Mouse (Mus musculus): ENCODE data around the gene Cpn1. TPM values are rescaled to one million over a fixed set of nuclear protein-coding genes. Genes with fewer than 3 reads are reported as not detected.

The Cpn1 gene
- polyA plus RNA-seq (2014; fragmentation: Nextera tagmentation; extraction: Ambion mirVana) = 0.22 and 0.33 TPM in 2 replicates

DNA sequence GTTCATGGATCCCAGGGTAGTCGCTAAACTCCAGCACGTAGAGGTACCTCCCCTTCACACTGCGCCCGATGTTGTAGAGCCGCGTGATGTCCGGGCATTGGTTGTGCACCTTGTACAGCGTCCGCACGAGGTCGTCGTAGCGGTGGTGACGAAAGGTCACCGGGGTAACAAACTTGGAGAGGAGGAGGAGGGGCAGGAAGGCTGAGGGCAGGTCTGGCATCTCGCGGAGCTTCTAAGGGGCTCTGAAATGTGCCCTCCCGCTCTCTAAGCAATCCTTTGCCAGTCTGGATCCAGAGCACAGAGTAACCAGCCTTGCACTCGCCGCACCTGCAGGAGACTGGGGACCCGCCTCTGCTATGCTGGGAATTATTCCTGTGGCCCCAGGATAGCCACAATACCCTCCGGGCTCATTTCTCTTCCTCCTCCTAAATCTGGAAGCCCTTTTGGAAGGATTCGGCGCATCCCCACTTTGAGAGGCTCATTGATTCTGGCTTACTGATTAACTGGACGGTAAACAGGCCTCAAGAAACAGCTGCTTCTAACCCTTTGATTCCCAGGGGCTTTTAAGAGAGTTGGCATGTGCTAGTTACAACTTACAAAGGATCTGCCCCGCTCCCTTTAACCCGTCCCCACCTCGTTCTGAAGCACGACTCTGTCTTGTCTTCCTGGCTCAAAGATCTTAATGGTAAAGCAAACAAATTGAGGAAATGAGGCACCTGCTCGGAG lies at the start of gene Cpn1:
Cpn1 (minus strand) TSS at position 488 of the 726 bp plus-strand sequence.
- no peaks in the 10 kb centered on the region; the same call in 1 of the 2 replicates for H3K4me1 ChIP-seq (ENCODE audit: control insufficient read depth, insufficient read depth, low read length)
- H3K27ac ChIP-seq (replicated peaks; ENCODE audit: low read depth, low read length) = no peak within 1 kb of the TSS
- no peaks in the 10 kb centered on the region for H3K9me3 ChIP-seq (ENCODE audit: control insufficient read depth, low read length)
- H3K36me3 ChIP-seq (ENCODE audit: control insufficient read depth, insufficient read depth, low read length) = no peaks in the 10 kb centered on the region
- WGBS = 16% methylated on average over 30 of the region's 30 CpGs
- ATAC-seq (ENCODE audit: low read depth) = no peak
- peaks cover 5% of the 10 kb centered on the region; the same call in 1 of the 2 replicates for H3K27me3 ChIP-seq (replicated peaks; ENCODE audit: control insufficient read depth, insufficient read depth, low read length)
- H3K9ac ChIP-seq (ENCODE audit: low read depth, low read length) = no peak within 1 kb of the TSS
- peak within 1 kb of the TSS; percentile 24 for H3K4me2 ChIP-seq (ENCODE audit: low read depth, low read length)
- no peak within 1 kb of the TSS for H3K4me3 ChIP-seq (ENCODE audit: low read depth, low read length)
- DNase-seq (ENCODE audit: low spot score) = no peak

DNA sequence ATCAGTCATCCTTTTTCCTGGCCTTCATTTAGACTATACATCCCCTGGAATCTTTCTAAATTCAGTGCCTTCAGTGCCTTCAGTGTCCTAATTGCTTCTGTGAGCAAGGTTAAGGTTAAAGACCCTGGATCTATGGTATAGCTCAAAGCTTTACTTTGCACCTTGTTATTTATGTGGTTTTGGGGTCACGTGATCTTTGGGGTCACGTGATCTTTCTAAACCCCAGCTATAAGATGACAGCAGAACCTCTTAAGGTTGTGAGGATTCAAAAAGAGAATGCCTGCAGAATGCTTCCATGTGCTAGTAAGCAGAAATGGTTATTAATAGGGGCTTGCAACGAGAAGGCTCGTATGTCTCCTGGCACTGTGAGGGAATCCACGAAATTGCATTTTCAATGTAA lies 47.0 kb upstream of the Cpn1 start:
- Histone ChIP-seq H3K4me1 (ENCODE audit: control insufficient read depth, insufficient read depth, low read length) (no peaks in the 10 kb centered on the region), H3K9ac (ENCODE audit: low read depth, low read length) (no peak overlapping the region), H3K27ac (replicated peaks; ENCODE audit: low read depth, low read length) (no peak overlapping the region), H3K4me2 (ENCODE audit: low read depth, low read length) (no peak overlapping the region), H3K9me3 (ENCODE audit: control insufficient read depth, low read length) (no peaks in the 10 kb centered on the region), H3K27me3 (replicated peaks; ENCODE audit: control insufficient read depth, insufficient read depth, low read length) (no peaks in the 10 kb centered on the region), H3K4me3 (ENCODE audit: low read depth, low read length) (no peak overlapping the region), H3K36me3 (ENCODE audit: control insufficient read depth, insufficient read depth, low read length) (peaks cover 43% of the 10 kb centered on the region)
- 91% methylated on average over 5 of the region's 5 CpGs for WGBS
- DNase-seq (ENCODE audit: low spot score) (no peak), ATAC-seq (ENCODE audit: low read depth) (no peak)

DNA sequence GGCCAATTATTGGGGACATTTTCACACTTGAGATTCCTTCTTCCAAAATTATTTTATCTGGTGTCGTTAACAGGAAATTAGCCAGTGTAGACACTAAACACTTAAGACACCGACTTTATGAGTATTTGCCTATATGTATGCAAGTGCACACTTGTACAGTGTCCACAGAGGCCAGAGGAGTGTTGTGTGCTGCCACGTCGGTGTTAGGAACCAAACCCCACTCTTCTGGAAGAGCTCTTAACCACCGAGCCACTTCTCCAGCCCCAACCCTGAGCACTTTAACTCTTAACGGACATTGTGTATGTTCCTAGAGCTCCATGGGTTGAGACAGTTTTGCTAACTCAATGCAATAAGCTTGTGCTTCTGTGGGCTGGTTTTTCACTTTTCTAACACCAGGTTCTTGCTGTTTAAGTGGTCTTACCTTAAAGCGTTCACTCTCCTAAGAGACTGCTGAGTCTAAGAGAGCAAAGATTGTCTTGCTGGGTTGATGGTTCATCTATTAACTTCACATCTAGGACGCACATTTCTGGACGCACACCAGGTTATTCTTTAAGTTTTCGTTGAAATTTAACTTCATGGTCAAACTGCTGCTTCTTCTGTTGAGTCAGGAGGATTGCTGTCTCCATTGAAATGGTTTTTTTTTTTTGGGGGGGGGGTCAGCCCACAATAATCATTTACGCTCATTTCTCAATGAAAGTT lies 45.8 kb upstream of the Cpn1 start:
- ATAC-seq (ENCODE audit: low read depth) (no peak), DNase-seq (ENCODE audit: low spot score) (no peak)
- no peaks in the 10 kb centered on the region for H3K4me1 ChIP-seq (ENCODE audit: control insufficient read depth, insufficient read depth, low read length)
- H3K27ac ChIP-seq (replicated peaks; ENCODE audit: low read depth, low read length) = no peak overlapping the region
- H3K27me3 ChIP-seq (replicated peaks; ENCODE audit: control insufficient read depth, insufficient read depth, low read length) = no peaks in the 10 kb centered on the region
- no peak overlapping the region for H3K9ac ChIP-seq (ENCODE audit: low read depth, low read length)
- WGBS = 92% methylated on average over 11 of the region's 11 CpGs
- peaks cover 31% of the 10 kb centered on the region for H3K36me3 ChIP-seq (ENCODE audit: control insufficient read depth, insufficient read depth, low read length)
- no peak overlapping the region for H3K4me2 ChIP-seq (ENCODE audit: low read depth, low read length)
- no peaks in the 10 kb centered on the region for H3K9me3 ChIP-seq (ENCODE audit: control insufficient read depth, low read length)
- H3K4me3 ChIP-seq (ENCODE audit: low read depth, low read length) = no peak overlapping the region

DNA sequence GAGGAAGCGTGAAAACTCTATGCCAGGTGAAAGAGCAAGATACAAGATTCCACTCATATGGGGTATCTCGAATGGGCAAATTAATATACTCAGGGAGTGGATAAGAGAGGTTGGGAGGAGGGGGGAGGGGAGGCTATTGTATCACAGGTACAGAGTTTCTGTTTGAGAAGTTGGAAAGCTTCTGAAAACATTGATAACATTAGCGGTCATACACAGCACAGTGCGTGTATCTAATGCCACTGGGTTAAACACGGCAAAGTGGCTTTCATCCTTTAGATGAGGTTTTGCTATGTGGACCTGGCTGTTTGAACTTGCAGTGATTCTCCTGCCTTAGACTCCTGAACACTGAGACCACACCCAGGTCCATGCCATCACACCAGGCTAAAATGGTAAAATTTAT lies 43.7 kb upstream of the Cpn1 start:
- Histone ChIP-seq H3K9me3 (ENCODE audit: control insufficient read depth, low read length) (no peaks in the 10 kb centered on the region), H3K27ac (replicated peaks; ENCODE audit: low read depth, low read length) (no peak overlapping the region), H3K4me1 (ENCODE audit: control insufficient read depth, insufficient read depth, low read length) (no peaks in the 10 kb centered on the region), H3K36me3 (ENCODE audit: control insufficient read depth, insufficient read depth, low read length) (peaks cover 12% of the 10 kb centered on the region; the same call in 1 of the 2 replicates), H3K27me3 (replicated peaks; ENCODE audit: control insufficient read depth, insufficient read depth, low read length) (no peaks in the 10 kb centered on the region), H3K4me2 (ENCODE audit: low read depth, low read length) (no peak overlapping the region), H3K4me3 (ENCODE audit: low read depth, low read length) (no peak overlapping the region), H3K9ac (ENCODE audit: low read depth, low read length) (no peak overlapping the region)
- DNase-seq (ENCODE audit: low spot score) (no peak), ATAC-seq (ENCODE audit: low read depth) (no peak)
- WGBS = 92% methylated on average over 5 of the region's 5 CpGs

DNA sequence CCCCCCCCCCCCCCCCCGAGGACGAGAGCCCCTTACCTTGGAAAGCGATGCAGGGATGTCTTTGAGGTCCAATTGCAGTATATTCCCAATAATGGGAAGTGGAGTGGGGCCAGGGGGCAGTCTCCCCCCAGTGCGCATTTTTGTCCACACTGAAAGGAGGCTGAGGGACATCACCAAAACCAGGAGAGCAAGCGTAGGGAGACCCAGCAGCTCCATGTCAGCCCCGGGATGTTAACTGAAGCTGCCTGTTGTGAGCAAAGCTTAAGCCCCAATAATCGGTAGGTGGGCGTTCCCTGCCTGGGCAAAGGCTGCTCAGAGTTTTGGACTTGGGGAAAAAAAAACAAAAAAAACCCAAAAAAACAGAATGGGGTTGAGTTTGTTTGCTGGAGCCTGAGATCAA lies 42.6 kb upstream of the Cpn1 start, which contains the start of gene Cyp2c23:
Cyp2c23 (minus strand) TSS at position 237 of the 400 bp plus-strand sequence.
- no peak within 1 kb of the TSS for H3K4me3 ChIP-seq (ENCODE audit: low read depth, low read length)
- H3K9ac ChIP-seq (ENCODE audit: low read depth, low read length) = no peak within 1 kb of the TSS
- H3K4me2 ChIP-seq (ENCODE audit: low read depth, low read length) = no peak within 1 kb of the TSS
- no peak for DNase-seq (ENCODE audit: low spot score)
- 83% methylated on average over 6 of the region's 8 CpGs for WGBS
- no peaks in the 10 kb centered on the region for H3K9me3 ChIP-seq (ENCODE audit: control insufficient read depth, low read length)
- no peak for ATAC-seq (ENCODE audit: low read depth)
- H3K27ac ChIP-seq (replicated peaks; ENCODE audit: low read depth, low read length) = no peak within 1 kb of the TSS
- no peaks in the 10 kb centered on the region for H3K4me1 ChIP-seq (ENCODE audit: control insufficient read depth, insufficient read depth, low read length)
- H3K36me3 ChIP-seq (ENCODE audit: control insufficient read depth, insufficient read depth, low read length) = peaks cover 5% of the 10 kb centered on the region; the same call in 1 of the 2 replicates
- H3K27me3 ChIP-seq (replicated peaks; ENCODE audit: control insufficient read depth, insufficient read depth, low read length) = no peaks in the 10 kb centered on the region

DNA sequence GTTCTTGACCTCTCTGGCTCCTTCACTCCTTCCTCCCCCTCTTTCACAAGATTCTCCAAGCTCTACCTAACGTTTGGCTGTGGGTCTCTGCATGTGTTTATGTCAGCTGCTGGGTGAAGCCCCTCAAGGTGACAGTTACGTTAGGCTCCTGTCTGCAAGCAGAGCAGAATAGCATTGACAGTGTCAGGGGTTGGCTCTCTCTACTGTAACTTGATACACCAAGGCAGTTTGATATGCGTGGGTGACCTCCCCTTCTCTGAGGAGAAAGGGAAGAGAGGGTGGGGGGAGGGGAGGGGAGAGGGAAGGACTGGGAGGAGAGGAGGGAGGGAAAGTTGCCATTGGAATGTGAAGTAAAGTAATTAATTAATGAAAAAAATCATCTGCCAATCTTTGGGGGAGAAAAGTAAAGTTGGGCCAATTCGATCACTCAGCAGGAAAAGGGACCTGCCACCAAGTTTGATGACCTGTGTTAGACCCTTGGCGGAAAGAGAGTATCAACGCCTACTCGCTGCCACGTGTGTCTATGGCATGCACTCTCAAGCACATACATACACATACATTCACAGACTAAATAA lies 40.7 kb upstream of the Cpn1 start:
- Histone ChIP-seq H3K27ac (replicated peaks; ENCODE audit: low read depth, low read length) (no peak overlapping the region), H3K4me3 (ENCODE audit: low read depth, low read length) (no peak overlapping the region), H3K27me3 (replicated peaks; ENCODE audit: control insufficient read depth, insufficient read depth, low read length) (no peaks in the 10 kb centered on the region), H3K9me3 (ENCODE audit: control insufficient read depth, low read length) (no peaks in the 10 kb centered on the region), H3K9ac (ENCODE audit: low read depth, low read length) (no peak overlapping the region), H3K4me1 (ENCODE audit: control insufficient read depth, insufficient read depth, low read length) (no peaks in the 10 kb centered on the region), H3K36me3 (ENCODE audit: control insufficient read depth, insufficient read depth, low read length) (no peaks in the 10 kb centered on the region), H3K4me2 (ENCODE audit: low read depth, low read length) (no peak overlapping the region)
- WGBS = 58% methylated on average over 8 of the region's 8 CpGs
- no peak for ATAC-seq (ENCODE audit: low read depth)
- DNase-seq (ENCODE audit: low spot score) = no peak

DNA sequence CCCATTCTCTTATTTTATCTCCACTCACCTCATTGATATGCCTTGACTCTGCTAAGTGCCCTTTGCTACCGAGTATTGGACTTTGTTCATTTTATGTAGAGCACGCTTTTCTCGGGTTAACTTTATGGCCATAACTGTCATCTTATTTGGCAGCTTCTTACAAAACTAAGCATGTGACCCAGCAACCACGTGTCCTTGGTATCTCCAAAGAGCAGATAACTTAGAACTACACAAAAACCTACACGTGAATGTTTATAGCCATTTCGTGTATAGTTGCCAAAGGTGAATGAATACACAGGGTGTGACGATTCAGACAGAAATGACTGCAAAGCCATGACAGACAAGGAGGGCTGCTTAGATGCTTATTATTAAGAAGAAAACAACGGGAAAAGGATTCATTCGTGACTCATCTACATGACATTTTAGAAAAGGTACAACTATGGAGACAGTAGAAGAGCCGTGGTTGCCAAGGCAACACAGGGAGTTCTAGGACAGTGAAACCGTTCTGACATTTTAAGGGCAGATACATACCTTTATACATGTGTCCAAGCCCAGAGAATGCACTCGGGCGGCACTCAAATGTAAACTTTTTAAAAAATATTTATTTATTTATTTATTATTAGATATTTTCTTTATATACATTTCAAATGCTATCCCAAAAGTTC lies 38.7 kb upstream of the Cpn1 start:
- no peaks in the 10 kb centered on the region for H3K4me1 ChIP-seq (ENCODE audit: control insufficient read depth, insufficient read depth, low read length)
- 88% methylated on average over 13 of the region's 13 CpGs for WGBS
- no peak overlapping the region for H3K4me2 ChIP-seq (ENCODE audit: low read depth, low read length)
- no peak for DNase-seq (ENCODE audit: low spot score)
- no peaks in the 10 kb centered on the region for H3K36me3 ChIP-seq (ENCODE audit: control insufficient read depth, insufficient read depth, low read length)
- H3K9ac ChIP-seq (ENCODE audit: low read depth, low read length) = no peak overlapping the region
- no peak overlapping the region for H3K27ac ChIP-seq (replicated peaks; ENCODE audit: low read depth, low read length)
- no peaks in the 10 kb centered on the region for H3K27me3 ChIP-seq (replicated peaks; ENCODE audit: control insufficient read depth, insufficient read depth, low read length)
- ATAC-seq (ENCODE audit: low read depth) = no peak
- H3K4me3 ChIP-seq (ENCODE audit: low read depth, low read length) = no peak overlapping the region
- no peaks in the 10 kb centered on the region for H3K9me3 ChIP-seq (ENCODE audit: control insufficient read depth, low read length)

DNA sequence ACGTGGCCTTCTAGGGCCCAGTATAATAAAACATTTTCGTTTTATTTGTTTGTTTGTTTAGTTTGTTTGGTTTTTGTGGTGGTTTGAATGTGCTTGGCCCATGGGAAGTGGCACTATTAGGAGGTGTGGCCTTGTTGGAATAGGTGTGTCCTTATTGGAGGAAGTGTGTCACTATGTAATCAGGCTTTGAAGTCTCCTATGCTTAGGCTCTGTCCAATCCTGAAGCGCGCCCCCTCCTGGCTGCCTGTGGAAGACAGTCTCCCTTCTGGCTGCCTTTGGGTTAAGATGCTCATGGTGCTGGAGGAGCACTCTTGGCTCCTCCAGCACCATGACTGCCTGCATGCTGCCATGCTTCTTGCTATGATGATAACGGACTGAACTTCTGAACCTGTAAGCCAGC lies 36.7 kb upstream of the Cpn1 start:
- 74% methylated on average over 5 of the region's 5 CpGs for WGBS
- no peak overlapping the region for H3K4me3 ChIP-seq (ENCODE audit: low read depth, low read length)
- H3K4me2 ChIP-seq (ENCODE audit: low read depth, low read length) = no peak overlapping the region
- ATAC-seq (ENCODE audit: low read depth) (no peak), DNase-seq (ENCODE audit: low spot score) (no peak)
- H3K36me3 ChIP-seq (ENCODE audit: control insufficient read depth, insufficient read depth, low read length) = no peaks in the 10 kb centered on the region
- H3K4me1 ChIP-seq (ENCODE audit: control insufficient read depth, insufficient read depth, low read length) = no peaks in the 10 kb centered on the region
- H3K27me3 ChIP-seq (replicated peaks; ENCODE audit: control insufficient read depth, insufficient read depth, low read length) = no peaks in the 10 kb centered on the region
- H3K27ac ChIP-seq (replicated peaks; ENCODE audit: low read depth, low read length) = no peak overlapping the region
- no peaks in the 10 kb centered on the region for H3K9me3 ChIP-seq (ENCODE audit: control insufficient read depth, low read length)
- no peak overlapping the region for H3K9ac ChIP-seq (ENCODE audit: low read depth, low read length)

All from embryonic facial prominence, embryonic 14.5 days (tissue).